Mouse (Mus musculus) neural tube, embryonic 12.5 days (tissue): ENCODE data around the gene Slc26a1. TPM values are rescaled to one million over a fixed set of nuclear protein-coding genes. Genes with fewer than 3 reads are reported as not detected.
"Not testable (repeated sequence)": the region's sequence is repeated elsewhere in the genome, so short reads cannot be mapped to it uniquely, and the experiment has no call there.

Experiments
- ATAC-seq: fragments of 200-750 bp; cut with Nextera tagmentation; 2 replicates; pipeline ENCODE4 v1.8.0; 2017; ENCODE audit warnings: low read depth, mild to moderate bottlenecking, moderate TSS enrichment, moderate library complexity; ENCODE audit not compliant: low FRiP score
- H3K27ac ChIP-seq: fragments of 300-500 bp; sonication (generic); 2 replicates; pipeline ENCODE4 v1.5.1; 2016
- H3K27me3 ChIP-seq: fragments of 300-500 bp; sonication (generic); replicated peaks from 2 replicates; pipeline ENCODE4 v1.6.1; 2016; ENCODE audit warnings: mild to moderate bottlenecking
- H3K36me3 ChIP-seq: fragments of 300-500 bp; sonication (generic); 2 replicates; pipeline ENCODE4 v1.6.1; 2016; ENCODE audit warnings: mild to moderate bottlenecking
- H3K4me1 ChIP-seq: fragments of 300-500 bp; sonication (generic); 2 replicates; pipeline ENCODE4 v1.6.1; 2016
- H3K4me2 ChIP-seq: fragments of 300-500 bp; sonication (generic); replicated peaks from 2 replicates; pipeline ENCODE4 v1.6.1; 2016; ENCODE audit warnings: mild to moderate bottlenecking
- H3K4me3 ChIP-seq: fragments of 300-500 bp; sonication (generic); 2 replicates; pipeline ENCODE4 v1.5.1; 2016
- H3K9ac ChIP-seq: fragments of 300-500 bp; sonication (generic); 2 replicates; pipeline ENCODE4 v1.6.1; 2016; ENCODE audit warnings: mild to moderate bottlenecking
- H3K9me3 ChIP-seq: fragments of 300-500 bp; sonication (generic); 2 replicates; pipeline ENCODE4 v1.6.1; 2016; ENCODE audit warnings: mild to moderate bottlenecking
- WGBS: fragments of 180-500 bp; shearing (Covaris S2); methylation state at CpG from one replicate; pipeline ENCODE4 v1.1.7; 2016; 5-methylcytosine and 5-hydroxymethylcytosine counted together
- polyA plus RNA-seq: library from polyadenylated mRNA; unstranded; fragments of >200 nt; fragmentation: Nextera tagmentation; extraction: Ambion mirVana; gene quantifications from 2 replicates; pipeline ENCODE4 v1.2.1, GENCODE M21; 2016

Slc26a1 gene
- polyA plus RNA-seq, 1 experiment from 2014 or later: 1.2 TPM

- 75% methylated on average over 1 of the region's 1 CpGs for WGBS
Observed at GRCm38 (mm10) chr5:108651823-108652222, 23.5 kb downstream of the Slc26a1 start.

GRCm38 (mm10) chr5:108651136-108651720 lies 24.1 kb downstream of the Slc26a1 start:
- no peaks in the 10 kb centered on the region for H3K4me1 ChIP-seq
- H3K9ac ChIP-seq: no peak overlapping the region
- ATAC-seq: no peak; the same call in 1 of the 2 replicates
- no peak overlapping the region for H3K4me3 ChIP-seq
- 82% methylated on average over 5 of the region's 5 CpGs for WGBS
- H3K9me3 ChIP-seq: no peaks in the 10 kb centered on the region
- no peak overlapping the region for H3K4me2 ChIP-seq
- no peak overlapping the region for H3K27ac ChIP-seq
- no peaks in the 10 kb centered on the region for H3K27me3 ChIP-seq
- H3K36me3 ChIP-seq: peaks cover 76% of the 10 kb centered on the region

More at GRCm38 (mm10) chr5:108651823-108652222, 23.5 kb downstream of the Slc26a1 start:
- Histone ChIP-seq H3K4me2 (no peak overlapping the region), H3K36me3 (peaks cover 78% of the 10 kb centered on the region), H3K27ac (no peak overlapping the region), H3K27me3 (no peaks in the 10 kb centered on the region), H3K9ac (no peak overlapping the region), H3K9me3 (no peaks in the 10 kb centered on the region), H3K4me3 (no peak overlapping the region), H3K4me1 (no peaks in the 10 kb centered on the region)
- peak; percentile 61; the same call in 1 of the 2 replicates for ATAC-seq

- Histone ChIP-seq H3K4me2 (no peak overlapping the region), H3K9me3 (no peaks in the 10 kb centered on the region), H3K9ac (no peak overlapping the region), H3K36me3 (peaks cover 76% of the 10 kb centered on the region), H3K4me3 (no peak overlapping the region), H3K27me3 (no peaks in the 10 kb centered on the region), H3K27ac (no peak overlapping the region), H3K4me1 (no peaks in the 10 kb centered on the region)
- no peak for ATAC-seq
- 93% methylated on average over 7 of the region's 7 CpGs for WGBS
Observed at GRCm38 (mm10) chr5:108650341-108650740, 25.0 kb downstream of the Slc26a1 start.

- Histone ChIP-seq H3K9ac (no peak overlapping the region), H3K27me3 (no peaks in the 10 kb centered on the region), H3K36me3 (peaks cover 74% of the 10 kb centered on the region), H3K9me3 (no peaks in the 10 kb centered on the region), H3K27ac (no peak overlapping the region), H3K4me2 (no peak overlapping the region), H3K4me1 (no peaks in the 10 kb centered on the region), H3K4me3 (no peak overlapping the region)
- 89% methylated on average over 11 of the region's 11 CpGs for WGBS
- ATAC-seq: no peak
Observed at GRCm38 (mm10) chr5:108648937-108649576, 26.3 kb downstream of the Slc26a1 start.

- H3K27me3 ChIP-seq: no peaks in the 10 kb centered on the region
- no peak overlapping the region for H3K4me3 ChIP-seq
- H3K9me3 ChIP-seq: no peaks in the 10 kb centered on the region
- no peak overlapping the region for H3K27ac ChIP-seq
- WGBS: 90% methylated on average over 2 of the region's 2 CpGs
- no peak for ATAC-seq
- H3K4me1 ChIP-seq: no peaks in the 10 kb centered on the region
- no peak overlapping the region for H3K9ac ChIP-seq
- H3K36me3 ChIP-seq: peaks cover 66% of the 10 kb centered on the region
- no peak overlapping the region for H3K4me2 ChIP-seq
Observed at GRCm38 (mm10) chr5:108647820-108648465, 27.4 kb downstream of the Slc26a1 start.

- Histone ChIP-seq H3K36me3 (peaks cover 66% of the 10 kb centered on the region), H3K4me2 (no peak overlapping the region), H3K9me3 (no peaks in the 10 kb centered on the region), H3K27ac (no peak overlapping the region), H3K4me1 (no peaks in the 10 kb centered on the region), H3K27me3 (no peaks in the 10 kb centered on the region), H3K9ac (no peak overlapping the region), H3K4me3 (no peak overlapping the region)
- 89% methylated on average over 2 of the region's 2 CpGs for WGBS
- ATAC-seq: no peak
Observed at GRCm38 (mm10) chr5:108647311-108647710, 28.1 kb downstream of the Slc26a1 start.

- no peak for ATAC-seq
- 95% methylated on average over 3 of the region's 3 CpGs for WGBS
- peaks cover 65% of the 10 kb centered on the region for H3K36me3 ChIP-seq
Observed at GRCm38 (mm10) chr5:108646343-108646660, 29.1 kb downstream of the Slc26a1 start.

GRCm38 (mm10) chr5:108645651-108646342 lies 29.6 kb downstream of the Slc26a1 start:
- no peaks in the 10 kb centered on the region for H3K9me3 ChIP-seq
- H3K36me3 ChIP-seq: peaks cover 65% of the 10 kb centered on the region
- no peaks in the 10 kb centered on the region for H3K27me3 ChIP-seq
- 90% methylated on average over 9 of the region's 9 CpGs for WGBS
- no peak overlapping the region for H3K4me2 ChIP-seq
- H3K4me3 ChIP-seq: no peak overlapping the region
- H3K9ac ChIP-seq: no peak overlapping the region
- no peaks in the 10 kb centered on the region for H3K4me1 ChIP-seq
- ATAC-seq: no peak
- no peak overlapping the region for H3K27ac ChIP-seq

More at GRCm38 (mm10) chr5:108646343-108646660, 29.1 kb downstream of the Slc26a1 start:
- Histone ChIP-seq H3K4me3 (no peak overlapping the region), H3K9ac (no peak overlapping the region), H3K4me1 (no peaks in the 10 kb centered on the region), H3K27ac (no peak overlapping the region), H3K4me2 (no peak overlapping the region), H3K27me3 (no peaks in the 10 kb centered on the region), H3K9me3 (no peaks in the 10 kb centered on the region)

GRCm38 (mm10) chr5:108643674-108644073 lies 31.7 kb downstream of the Slc26a1 start:
- Histone ChIP-seq H3K4me2 (no peak overlapping the region), H3K9me3 (no peaks in the 10 kb centered on the region), H3K9ac (no peak overlapping the region), H3K27me3 (no peaks in the 10 kb centered on the region), H3K27ac (no peak overlapping the region), H3K4me3 (no peak overlapping the region), H3K4me1 (no peaks in the 10 kb centered on the region), H3K36me3 (peaks cover 48% of the 10 kb centered on the region)
- 81% methylated on average over 2 of the region's 2 CpGs for WGBS
- no peak for ATAC-seq

- ATAC-seq: no peak
Observed at GRCm38 (mm10) chr5:108636172-108636571, 39.2 kb downstream of the Slc26a1 start.

GRCm38 (mm10) chr5:108634088-108634487 lies 41.3 kb downstream of the Slc26a1 start:
- H3K9me3 ChIP-seq, ATAC-seq, H3K4me3 ChIP-seq, H3K27ac ChIP-seq, H3K4me2 ChIP-seq, H3K36me3 ChIP-seq, H3K27me3 ChIP-seq, H3K9ac ChIP-seq, H3K4me1 ChIP-seq: not testable (repeated sequence)
- 74% methylated on average over 3 of the region's 3 CpGs for WGBS

More at GRCm38 (mm10) chr5:108636172-108636571, 39.2 kb downstream of the Slc26a1 start:
- Histone ChIP-seq H3K9ac (no peak overlapping the region), H3K4me3 (no peak overlapping the region), H3K4me2 (no peak overlapping the region), H3K27ac (no peak overlapping the region), H3K36me3 (peaks cover 9% of the 10 kb centered on the region; the same call in 1 of the 2 replicates), H3K27me3 (no peaks in the 10 kb centered on the region), H3K4me1 (no peaks in the 10 kb centered on the region), H3K9me3 (no peaks in the 10 kb centered on the region)
- WGBS: 84% methylated on average over 4 of the region's 4 CpGs

- H3K27ac ChIP-seq: no peak overlapping the region
- peaks cover 5% of the 10 kb centered on the region; the same call in 1 of the 2 replicates for H3K36me3 ChIP-seq
- no peak overlapping the region for H3K4me3 ChIP-seq
- H3K9ac ChIP-seq: no peak overlapping the region
- no peak for ATAC-seq
- H3K9me3 ChIP-seq: no peaks in the 10 kb centered on the region
- H3K4me1 ChIP-seq: peaks cover 9% of the 10 kb centered on the region
- 94% methylated on average over 4 of the region's 4 CpGs for WGBS
- H3K4me2 ChIP-seq: no peak overlapping the region
- H3K27me3 ChIP-seq: no peaks in the 10 kb centered on the region
Observed at GRCm38 (mm10) chr5:108633676-108634075, 41.7 kb downstream of the Slc26a1 start.
